Mouse (Mus musculus) hindbrain, embryonic 12.5 days (tissue): Measurements from ENCODE around the gene Olfr775. TPM values are rescaled to one million over a fixed set of nuclear protein-coding genes. Genes with fewer than 3 reads are reported as not detected.

Source experiments
- ATAC-seq: fragments of 200-750 bp; cut with Nextera tagmentation; 2 replicates; pipeline ENCODE4 v1.8.0; 2017; ENCODE audit warnings: moderate TSS enrichment; ENCODE audit not compliant: low FRiP score
- H3K27ac ChIP-seq: fragments of 300-500 bp; sonication (generic); 2 replicates; pipeline ENCODE4 v1.5.1; 2016; ENCODE audit warnings: mild to moderate bottlenecking
- H3K27me3 ChIP-seq: fragments of 300-500 bp; sonication (generic); 2 replicates; pipeline ENCODE4 v1.6.1; 2016; ENCODE audit warnings: mild to moderate bottlenecking
- H3K36me3 ChIP-seq: fragments of 300-500 bp; sonication (generic); 2 replicates; pipeline ENCODE4 v1.6.1; 2016; ENCODE audit warnings: mild to moderate bottlenecking
- H3K4me1 ChIP-seq: fragments of 300-500 bp; sonication (generic); 2 replicates; pipeline ENCODE4 v1.6.1; 2016
- H3K4me2 ChIP-seq: fragments of 300-500 bp; sonication (generic); replicated peaks from 2 replicates; pipeline ENCODE4 v1.6.1; 2016; ENCODE audit warnings: mild to moderate bottlenecking
- H3K4me3 ChIP-seq: fragments of 300-500 bp; sonication (generic); 2 replicates; pipeline ENCODE4 v1.5.1; 2016; ENCODE audit warnings: mild to moderate bottlenecking
- H3K9ac ChIP-seq: fragments of 300-500 bp; sonication (generic); 2 replicates; pipeline ENCODE4 v1.6.1; 2016; ENCODE audit warnings: mild to moderate bottlenecking, moderate library complexity
- H3K9me3 ChIP-seq: fragments of 300-500 bp; sonication (generic); replicated peaks from 2 replicates; pipeline ENCODE4 v1.6.1; 2016; ENCODE audit warnings: mild to moderate bottlenecking
- WGBS: fragments of 180-500 bp; shearing (Covaris S2); methylation state at CpG from one replicate; pipeline ENCODE4 v1.1.7; 2016; 5-methylcytosine and 5-hydroxymethylcytosine counted together
- polyA plus RNA-seq: library from polyadenylated mRNA; unstranded; fragments of >200 nt; fragmentation: Nextera tagmentation; extraction: Ambion mirVana; gene quantifications from 2 replicates; pipeline ENCODE4 v1.2.1, GENCODE M21; 2016

Olfr775 gene
- not detected in 2 replicates for polyA plus RNA-seq

DNA sequence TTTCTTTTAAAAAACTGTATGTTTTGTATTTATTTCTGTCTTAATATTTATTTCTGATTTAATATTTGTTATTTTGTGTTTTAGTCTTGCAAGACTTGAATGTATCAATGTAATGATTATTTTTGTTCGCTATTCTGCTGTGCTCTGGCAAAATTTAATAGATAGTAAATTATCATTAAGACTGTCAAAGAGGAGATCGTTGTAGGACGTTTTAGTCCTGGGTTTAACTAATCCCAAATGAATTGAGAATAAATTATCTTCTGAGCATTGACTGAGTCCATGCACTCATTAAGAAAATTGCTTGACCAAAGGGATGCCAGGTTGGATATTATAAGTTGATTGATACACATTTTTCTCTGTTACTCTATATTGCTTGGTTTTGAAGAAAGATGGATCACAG lies at the start of gene Olfr775:
Gene Olfr775 (plus strand): TSS at position 301 of the 400 bp plus-strand sequence.
- no peak for ATAC-seq
- Histone ChIP-seq H3K27me3 (no peaks in the 10 kb centered on the region), H3K9me3 (no peaks in the 10 kb centered on the region), H3K4me3 (no peak within 1 kb of the TSS), H3K27ac (no peak within 1 kb of the TSS), H3K4me1 (no peaks in the 10 kb centered on the region), H3K4me2 (no peak within 1 kb of the TSS), H3K36me3 (no peaks in the 10 kb centered on the region), H3K9ac (no peak within 1 kb of the TSS)
- WGBS, result 78% methylated on average over 3 of the region's 3 CpGs

DNA sequence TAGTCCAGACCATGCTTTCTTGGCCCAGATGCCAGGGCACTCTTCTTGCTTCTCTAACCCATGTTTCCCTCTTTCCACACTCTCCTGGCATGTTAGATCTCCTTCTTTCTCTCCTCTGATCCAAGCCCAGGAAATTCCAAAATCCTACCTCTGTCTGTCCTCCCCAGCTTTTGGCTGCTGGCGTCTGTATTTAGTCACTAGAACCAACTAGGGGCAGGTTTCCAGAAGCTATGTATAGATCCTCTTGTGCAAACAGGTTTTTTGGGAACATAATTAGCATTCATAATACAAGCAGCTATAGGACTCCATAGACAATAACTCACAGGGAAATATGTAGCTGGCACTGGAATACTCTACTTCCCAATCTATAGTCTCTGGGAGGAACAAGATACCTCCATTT lies 17.5 kb upstream of the Olfr775 start:
- Histone ChIP-seq H3K4me2 (no peak overlapping the region), H3K36me3 (no peaks in the 10 kb centered on the region), H3K27me3 (no peaks in the 10 kb centered on the region), H3K4me1 (no peaks in the 10 kb centered on the region), H3K9me3 (no peaks in the 10 kb centered on the region), H3K9ac (no peak overlapping the region), H3K27ac (no peak overlapping the region), H3K4me3 (no peak overlapping the region)
- 89% methylated on average over 1 of the region's 1 CpGs for whole genome bisulfite sequencing
- no peak for ATAC-seq

DNA sequence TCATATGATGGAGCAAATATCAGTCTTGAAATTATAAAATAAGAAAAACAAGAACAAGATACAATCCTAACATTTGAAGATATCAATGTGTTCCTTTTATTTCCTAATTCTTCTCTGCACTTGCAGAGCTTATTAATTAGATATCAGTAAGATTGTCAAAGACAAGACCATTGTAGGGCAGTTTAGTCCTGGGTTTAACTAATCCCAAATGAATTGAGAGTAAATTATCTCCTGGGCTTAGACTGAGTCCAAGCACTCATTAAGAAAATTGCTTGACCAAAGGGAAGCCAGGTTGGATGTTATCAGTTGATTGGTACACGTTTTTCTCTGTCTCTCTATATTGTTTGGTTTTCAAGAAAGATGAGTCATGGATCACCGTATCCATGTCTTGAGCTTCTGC lies 12.3 kb upstream of the Olfr775 start, which contains the start of gene Olfr774:
Gene Olfr774 (plus strand): TSS at position 301 of the 400 bp plus-strand sequence.
- no peaks in the 10 kb centered on the region for H3K4me1 ChIP-seq
- WGBS, result 73% methylated on average over 2 of the region's 2 CpGs
- no peak for ATAC-seq
- no peaks in the 10 kb centered on the region for H3K36me3 ChIP-seq
- no peak within 1 kb of the TSS for H3K4me3 ChIP-seq
- H3K27ac ChIP-seq, result no peak within 1 kb of the TSS
- no peak within 1 kb of the TSS for H3K4me2 ChIP-seq
- no peak within 1 kb of the TSS for H3K9ac ChIP-seq
- H3K9me3 ChIP-seq, result no peaks in the 10 kb centered on the region
- no peaks in the 10 kb centered on the region for H3K27me3 ChIP-seq

DNA sequence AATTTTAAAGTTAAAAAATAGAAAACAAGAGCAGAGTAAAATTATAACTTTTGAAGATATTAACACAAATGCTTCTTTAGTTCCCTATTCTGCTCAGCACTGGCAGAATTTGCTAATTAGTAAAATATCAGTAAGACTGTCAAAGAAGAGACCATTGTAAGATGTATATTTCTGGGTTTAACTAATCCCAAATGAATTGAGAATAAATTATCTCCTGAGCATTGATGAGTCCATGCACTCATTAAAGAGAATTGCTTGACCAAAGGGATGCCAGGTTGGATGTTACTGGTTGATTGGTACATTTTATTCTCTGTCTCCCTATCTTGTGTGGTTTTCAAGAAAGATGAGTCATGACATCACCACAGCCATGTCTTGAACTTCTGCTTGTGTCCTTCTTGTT lies 10.6 kb downstream of the Olfr775 start, which contains the start of gene Olfr776:
Gene Olfr776 (plus strand): TSS at position 301 of the 400 bp plus-strand sequence.
- Histone ChIP-seq H3K9me3 (no peaks in the 10 kb centered on the region), H3K27me3 (no peaks in the 10 kb centered on the region), H3K27ac (no peak within 1 kb of the TSS), H3K4me1 (no peaks in the 10 kb centered on the region), H3K4me2 (no peak within 1 kb of the TSS), H3K36me3 (no peaks in the 10 kb centered on the region), H3K9ac (no peak within 1 kb of the TSS), H3K4me3 (no peak within 1 kb of the TSS)
- no peak for ATAC-seq

DNA sequence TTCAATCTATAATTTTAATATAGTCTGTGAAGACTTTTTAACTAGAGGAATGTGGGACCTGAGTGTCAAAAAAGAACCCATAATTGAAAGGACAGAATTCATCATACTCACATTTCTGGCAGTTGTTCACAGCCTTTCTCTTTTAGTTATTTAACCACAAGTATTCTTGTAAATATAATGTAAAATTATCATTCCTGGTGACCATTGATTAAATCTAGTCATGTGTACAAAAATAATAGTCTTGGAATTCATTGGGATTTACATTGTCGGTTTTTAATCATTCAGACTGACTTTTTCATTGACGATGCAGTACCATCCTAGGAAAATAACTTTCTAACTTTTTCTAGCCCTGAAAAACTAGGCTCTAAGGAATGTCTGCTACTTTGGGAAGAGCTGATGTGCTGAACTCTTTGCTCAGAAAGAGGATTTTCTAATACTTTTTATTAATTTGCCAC lies 22.9 kb downstream of the Olfr775 start, which contains the start of gene Olfr777:
Gene Olfr777 (minus strand): TSS at position 405 of the 455 bp plus-strand sequence.
- Histone ChIP-seq H3K36me3 (no peaks in the 10 kb centered on the region), H3K4me1 (no peaks in the 10 kb centered on the region), H3K4me3 (no peak within 1 kb of the TSS), H3K27me3 (no peaks in the 10 kb centered on the region), H3K9me3 (no peaks in the 10 kb centered on the region), H3K9ac (no peak within 1 kb of the TSS), H3K4me2 (no peak within 1 kb of the TSS), H3K27ac (no peak within 1 kb of the TSS)
- 88% methylated on average over 2 of the region's 2 CpGs for WGBS
- ATAC-seq, result no peak

Other genes with a start within 250 kb of the Olfr775 start
- gene Olfr763, start 237.6 kb upstream of the Olfr775 start, polyA plus RNA-seq, result not detected in 2 replicates
- not detected in 2 replicates for gene Olfr764-ps1, start 208.5 kb upstream of the Olfr775 start, polyA plus RNA-seq
- gene Olfr765, start 198.4 kb upstream of the Olfr775 start, polyA plus RNA-seq, result not detected in 2 replicates
- gene Olfr766-ps1, start 179.4 kb upstream of the Olfr775 start, polyA plus RNA-seq, result not detected in 2 replicates
- not detected in 2 replicates for gene Olfr767, start 165.5 kb upstream of the Olfr775 start, polyA plus RNA-seq
- gene Olfr768, start 149.0 kb upstream of the Olfr775 start, polyA plus RNA-seq, result not detected in 2 replicates
- gene Olfr769, start 130.6 kb upstream of the Olfr775 start, polyA plus RNA-seq, result not detected in 2 replicates
- gene Olfr770, start 109.4 kb upstream of the Olfr775 start, polyA plus RNA-seq, result not detected in 2 replicates
- not detected in 2 replicates for gene Olfr771, start 83.7 kb upstream of the Olfr775 start, polyA plus RNA-seq
- not detected in 2 replicates for gene Olfr772, start 70.5 kb upstream of the Olfr775 start, polyA plus RNA-seq
- not detected in 2 replicates for gene Olfr773, start 61.0 kb upstream of the Olfr775 start, polyA plus RNA-seq
- not detected in 2 replicates for gene Olfr774, start 12.2 kb upstream of the Olfr775 start, polyA plus RNA-seq
- not detected in 2 replicates for gene Olfr776, start 10.7 kb downstream of the Olfr775 start, polyA plus RNA-seq
- gene Olfr777, start 23.1 kb downstream of the Olfr775 start, polyA plus RNA-seq, result not detected in 2 replicates
- not detected in 2 replicates for gene Olfr780, start 69.7 kb downstream of the Olfr775 start, polyA plus RNA-seq
- not detected in 2 replicates for gene Olfr781, start 80.4 kb downstream of the Olfr775 start, polyA plus RNA-seq
- gene Olfr782, start 100.4 kb downstream of the Olfr775 start, polyA plus RNA-seq, result not detected in 2 replicates
- gene Olfr784, start 135.7 kb downstream of the Olfr775 start, polyA plus RNA-seq, result not detected in 2 replicates
- not detected in 2 replicates for gene Olfr785, start 157.0 kb downstream of the Olfr775 start, polyA plus RNA-seq
- gene Olfr786, start 178.9 kb downstream of the Olfr775 start, polyA plus RNA-seq, result not detected in 2 replicates
- not detected in 2 replicates for gene Olfr787, start 213.4 kb downstream of the Olfr775 start, polyA plus RNA-seq
- not detected in 2 replicates for gene Olfr788, start 222.6 kb downstream of the Olfr775 start, polyA plus RNA-seq
- not detected in 2 replicates for gene Olfr789, start 236.3 kb downstream of the Olfr775 start, polyA plus RNA-seq